Mouse (Mus musculus) common myeloid progenitor, adult 5-6 weeks (primary cell): ENCODE measurements around the gene Timeless. TPM values are rescaled to one million over a fixed set of nuclear protein-coding genes. Genes with fewer than 3 reads are reported as not detected.
"Not testable (repeated sequence)": the region's sequence is repeated elsewhere in the genome, so short reads cannot be mapped to it uniquely, and the experiment has no call there.

Source experiments
- ATAC-seq: replicated peaks from 2 replicates; pipeline ENCODE4 v1.8.0; 2016; ENCODE audit warnings: low read depth, mild to moderate bottlenecking, moderate TSS enrichment, inconsistent platforms; ENCODE audit not compliant: poor library complexity, severe bottlenecking
- total RNA-seq: library from RNA; stranded (forward); fragments of 200-1000, 187-1606 nt; gene quantifications from 2 replicates; pipeline ENCODE4 v1.2.3, GENCODE M21; 2017

The Timeless gene
- total RNA-seq, 1 experiment from 2014 or later: 98.6 TPM

DNA sequence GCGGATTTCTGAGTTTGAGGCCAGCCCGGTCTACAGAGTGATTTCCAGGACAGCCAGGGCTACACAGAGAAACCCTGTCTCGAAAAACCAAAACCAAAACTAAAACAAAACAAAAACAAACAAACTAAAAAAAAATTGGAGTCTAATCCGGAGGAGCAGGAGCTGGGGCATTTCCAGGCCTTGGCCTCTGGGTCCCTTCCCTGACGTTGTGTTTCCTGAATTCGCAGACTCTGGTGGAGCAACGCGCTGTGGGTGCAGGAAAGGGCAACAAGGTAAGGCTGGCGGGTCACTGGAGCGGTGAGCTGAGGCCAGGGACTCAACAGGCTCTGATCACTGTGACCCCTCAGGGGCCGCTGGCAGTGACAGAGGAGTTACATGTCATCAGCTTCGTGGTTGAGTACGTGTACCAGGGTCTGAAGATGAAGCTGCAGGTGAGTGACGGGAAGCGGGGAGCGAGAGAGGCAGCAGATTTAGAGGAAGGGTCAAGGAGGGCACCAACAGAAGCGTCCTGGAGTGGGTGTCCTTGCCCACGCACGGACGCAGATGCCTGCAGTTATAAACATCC is 51.1 kb downstream of the Timeless start:
- no peak for ATAC-seq

GRCm38 (mm10) chr10:128283604-128284579 is 52.0 kb downstream of the Timeless start:
- ATAC-seq: peak; percentile 63; the same call in 1 of the 2 replicates

GRCm38 (mm10) chr10:128290594-128290993 is 58.7 kb downstream of the Timeless start:
- ATAC-seq: not testable (repeated sequence)

GRCm38 (mm10) chr10:128296370-128297090 is 64.7 kb downstream of the Timeless start:
- ATAC-seq: no peak

DNA sequence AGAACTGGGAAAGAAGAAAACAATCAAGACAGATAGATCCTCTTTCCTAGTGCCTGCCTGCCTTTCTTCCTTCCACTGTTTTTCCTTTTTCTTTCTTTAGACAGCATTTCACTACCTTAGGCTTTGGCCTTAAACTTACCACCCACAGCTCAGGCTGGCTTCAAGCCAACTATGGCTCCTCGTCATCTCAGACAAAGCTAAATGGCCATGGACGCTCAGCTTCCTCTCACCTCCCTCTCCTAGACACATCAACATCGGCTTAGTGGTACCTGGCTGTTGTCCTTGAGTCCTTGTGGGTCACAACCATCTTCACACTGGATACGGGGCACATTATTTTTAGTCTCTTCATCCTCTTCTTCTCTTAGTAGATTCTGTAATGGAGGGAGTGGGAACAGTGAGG is 65.4 kb downstream of the Timeless start:
- no peak for ATAC-seq

DNA sequence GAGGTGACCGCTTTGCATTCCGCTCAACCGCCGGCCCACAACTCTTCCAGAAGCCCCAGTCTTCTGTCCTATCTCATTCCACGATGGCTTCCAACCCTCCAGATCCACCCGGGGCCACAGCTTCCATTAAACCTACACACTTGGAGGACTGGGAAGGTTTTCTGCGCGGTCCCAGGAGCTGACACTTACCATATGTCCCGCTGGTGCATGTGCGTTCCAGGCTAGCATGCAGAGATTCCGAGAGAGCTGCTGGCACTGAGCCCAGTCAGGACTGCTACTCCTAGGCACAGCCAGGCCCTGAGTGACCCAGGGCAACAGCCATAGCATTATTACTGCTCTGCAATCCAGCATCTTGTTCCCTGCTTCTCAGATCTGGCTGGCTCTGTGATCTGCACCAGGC is 65.8 kb downstream of the Timeless start:
- ATAC-seq: no peak

GRCm38 (mm10) chr10:128298243-128298642 is 66.4 kb downstream of the Timeless start:
- ATAC-seq: peak; percentile 29; the same call in 1 of the 2 replicates

- no peak for ATAC-seq
Observed at GRCm38 (mm10) chr10:128298702-128299171, 66.9 kb downstream of the Timeless start, which contains the start of gene Il23a. Gene Il23a, minus strand, starts transcription at chr10:128298752.

GRCm38 (mm10) chr10:128302357-128302756 is 70.5 kb downstream of the Timeless start:
- no peak for ATAC-seq

Other genes with a start within 250 kb of the Timeless start
- gene Hsd17b6, start 224.5 kb upstream of the Timeless start, total RNA-seq: not detected in 2 replicates
- 97.8 and 136 TPM in 2 replicates for gene Prim1, start 216.9 kb upstream of the Timeless start, total RNA-seq
- 2,465 and 2,478 TPM in 2 replicates for gene Naca, start 196.5 kb upstream of the Timeless start, total RNA-seq
- 326 and 357 TPM in 2 replicates for gene Ptges3, start 173.1 kb upstream of the Timeless start, total RNA-seq
- gene Atp5b, start 148.8 kb upstream of the Timeless start, total RNA-seq: 2,255 and 2,427 TPM in 2 replicates
- 14.4 and 23.1 TPM in 2 replicates for gene Baz2a, start 140.5 kb upstream of the Timeless start, total RNA-seq
- gene Rbms2, start 51.8 kb upstream of the Timeless start, total RNA-seq: 4.7 and 8.7 TPM in 2 replicates
- gene Gls2, start 37.6 kb upstream of the Timeless start, total RNA-seq: 4.3 and 5.8 TPM in 2 replicates
- 18.1 and 24.8 TPM in 2 replicates for gene Spryd4, start 20.3 kb upstream of the Timeless start, total RNA-seq
- 1.2 TPM in 1 of 2 replicates, not detected in the other for gene Mip, start 6.2 kb upstream of the Timeless start, total RNA-seq
- gene Apon, start 22.0 kb downstream of the Timeless start, total RNA-seq: 0.46 TPM in 1 of 2 replicates, not detected in the other
- gene Apof, start 36.6 kb downstream of the Timeless start, total RNA-seq: not detected in 2 replicates
- gene Stat2, start 38.5 kb downstream of the Timeless start, total RNA-seq: 9.0 and 11.0 TPM in 2 replicates
- gene Il23a, start 66.7 kb downstream of the Timeless start, total RNA-seq: 0.05 TPM in 1 of 2 replicates, not detected in the other
- 12.8 and 13.7 TPM in 2 replicates for gene Pan2, start 71.3 kb downstream of the Timeless start, total RNA-seq
- 94.4 and 114 TPM in 2 replicates for gene Cnpy2, start 90.4 kb downstream of the Timeless start, total RNA-seq
- 100 and 116 TPM in 2 replicates for gene Cs, start 105.7 kb downstream of the Timeless start, total RNA-seq
- 6.4 and 11.8 TPM in 2 replicates for gene Coq10a, start 136.9 kb downstream of the Timeless start, total RNA-seq
- gene Ankrd52, start 145.1 kb downstream of the Timeless start, total RNA-seq: 9.8 and 17.4 TPM in 2 replicates
- not detected in 2 replicates for gene Slc39a5, start 169.2 kb downstream of the Timeless start, total RNA-seq
- gene Nabp2, start 179.4 kb downstream of the Timeless start, total RNA-seq: 45.7 and 64.8 TPM in 2 replicates
- gene Rnf41, start 179.6 kb downstream of the Timeless start, total RNA-seq: 13.0 and 13.5 TPM in 2 replicates
- gene Smarcc2, start 227.2 kb downstream of the Timeless start, total RNA-seq: 71.9 and 92.2 TPM in 2 replicates